Mouse (Mus musculus) stomach, postnatal 0 days (tissue): ENCODE data around the gene Anxa6.

ENCODE experiments used
- CTCF ChIP-seq: IDR thresholded peaks from 2 replicates; pipeline ENCODE4 v1.5.1; 2016; ENCODE audit warnings: antibody characterized with exemption, low read depth, mild to moderate bottlenecking, moderate library complexity
- EP300 ChIP-seq: optimal IDR thresholded peaks from 2 replicates; pipeline ENCODE3; 2016; ENCODE audit warnings: antibody characterized with exemption

DNA sequence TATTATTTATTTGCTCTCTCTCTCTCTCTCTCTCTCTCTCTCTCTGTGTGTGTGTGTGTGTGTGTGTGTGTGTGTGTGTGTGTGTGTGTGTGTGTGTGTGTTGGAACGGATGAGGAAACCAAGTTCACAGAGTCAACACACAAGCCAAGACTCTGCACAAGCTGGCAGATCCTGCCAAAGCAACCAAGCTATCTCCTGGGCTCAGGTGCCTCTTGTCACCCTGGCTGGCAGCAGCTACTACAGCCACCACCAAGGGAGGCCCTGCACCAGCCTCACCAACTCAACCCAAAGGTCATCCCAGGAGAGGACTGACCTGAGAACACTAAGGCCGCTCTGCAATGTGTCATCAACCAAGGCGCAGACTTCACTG, 96.5 kb downstream of the Anxa6 start:
- TF ChIP-seq CTCF (no peak), EP300 (no peak)
